Mouse (Mus musculus): ENCODE measurements around the gene Zfp385a. TPM values are rescaled to one million over a fixed set of nuclear protein-coding genes. Genes with fewer than 3 reads are reported as not detected.

The Zfp385a gene
- total and polyA plus RNA-seq, 3 experiments = 1.2 to 59.9 (median 2.7) TPM

DNA sequence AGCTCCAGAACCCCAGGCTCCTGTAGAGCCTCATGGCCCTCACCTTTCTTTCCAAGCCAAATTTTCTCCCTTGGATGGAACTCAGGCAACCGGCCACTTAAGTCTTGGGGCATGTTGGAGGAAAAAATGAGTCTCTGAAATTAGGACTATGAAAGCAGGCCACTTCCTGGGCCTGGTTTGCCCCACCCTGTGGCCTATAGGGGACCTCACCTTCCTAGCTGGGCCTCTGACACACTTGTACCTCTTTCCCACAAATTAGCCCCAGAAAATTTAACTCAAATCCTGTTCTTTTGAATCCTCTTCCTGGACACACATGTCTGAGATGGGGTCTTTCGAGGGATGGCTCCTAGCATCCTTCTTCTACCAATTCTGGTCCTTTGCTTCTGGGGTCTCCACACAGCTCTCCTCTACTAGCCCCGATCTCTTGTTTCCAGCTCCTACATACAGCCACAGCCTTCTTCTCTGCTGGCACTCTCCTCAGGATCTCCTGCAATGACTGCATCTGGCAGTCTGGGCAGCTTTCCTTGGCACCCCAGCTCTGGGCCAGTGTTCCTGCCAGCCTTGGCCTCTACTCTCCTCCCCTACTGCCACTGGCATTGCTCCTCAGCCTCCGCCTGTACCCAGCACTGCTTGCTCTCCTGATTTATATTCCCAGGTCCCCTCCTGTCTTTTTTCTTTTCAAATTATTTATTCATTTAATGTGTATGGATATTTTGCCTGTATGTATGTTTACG is 20.1 kb upstream of the Zfp385a start:
- no peak overlapping the region for H3K4me2 ChIP-seq (ENCODE audit: insufficient read depth, low read depth, poor library complexity, severe bottlenecking)
- no peaks in the 10 kb centered on the region for H3K27me3 ChIP-seq (replicated peaks)
- TF ChIP-seq EP300 (IDR thresholded peaks at IDR 0.05; ENCODE audit: low read length) = 0 out of 2 replicates have a peak, but pooled peaks have one; percentile 11
- peak; percentile 24; the same call in 1 of the 2 replicates for TF ChIP-seq ELF1 (IDR thresholded peaks at IDR 0.05; ENCODE audit: low read depth, low read length)
- 0 out of 2 replicates have a peak, but pooled peaks have one; percentile 17 for TF ChIP-seq JUND (conservative IDR thresholded peaks at IDR 0.05; ENCODE audit: low read depth, low read length)
- no peak for TF ChIP-seq CHD1 (IDR thresholded peaks at IDR 0.05; ENCODE audit: low read depth, low read length)
- H3K4me1 ChIP-seq (ENCODE audit: control insufficient read depth in 1 of 2, insufficient read depth in 2 of 2) = peaks cover 32 to 78% of the 10 kb centered on the region in 2 experiments
- no peak for DNase-seq (ENCODE audit: extremely low read depth)
- in situ Hi-C loops (cut with MboI; ENCODE audit: low pct_ligation_motif_present, low pct_unique_long_range_greater_than_20kb, low sequenced_read_pairs) = no loop called here
- no peaks in the 10 kb centered on the region for H3K79me2 ChIP-seq (replicated peaks; ENCODE audit: control insufficient read depth, extremely low read depth, insufficient read depth, poor library complexity, severe bottlenecking)
- H3K4me3 ChIP-seq (replicated peaks in 1 of 3; ENCODE audit: low read depth in 2 of 3, low read length in 2 of 3, poor library complexity in 1 of 3) = no peak overlapping the region
- dilution Hi-C loops (cut with MboI; ENCODE audit: extremely low pct_ligation_motif_present, extremely low pct_unique_long_range_greater_than_20kb, low sequenced_read_pairs) = no loop called here
- H3K9me3 ChIP-seq (replicated peaks; ENCODE audit: low read length) = no peaks in the 10 kb centered on the region
- no peak overlapping the region for H3K27ac ChIP-seq (ENCODE audit: insufficient read depth, low read depth)
- no peak overlapping the region for H3K9ac ChIP-seq (ENCODE audit: insufficient read depth, low read depth)
- H3K36me3 ChIP-seq (replicated peaks in 1 of 2; ENCODE audit: control insufficient read depth in 1 of 2, insufficient read depth in 1 of 2, low read length in 1 of 2) = no peaks in the 10 kb centered on the region

DNA sequence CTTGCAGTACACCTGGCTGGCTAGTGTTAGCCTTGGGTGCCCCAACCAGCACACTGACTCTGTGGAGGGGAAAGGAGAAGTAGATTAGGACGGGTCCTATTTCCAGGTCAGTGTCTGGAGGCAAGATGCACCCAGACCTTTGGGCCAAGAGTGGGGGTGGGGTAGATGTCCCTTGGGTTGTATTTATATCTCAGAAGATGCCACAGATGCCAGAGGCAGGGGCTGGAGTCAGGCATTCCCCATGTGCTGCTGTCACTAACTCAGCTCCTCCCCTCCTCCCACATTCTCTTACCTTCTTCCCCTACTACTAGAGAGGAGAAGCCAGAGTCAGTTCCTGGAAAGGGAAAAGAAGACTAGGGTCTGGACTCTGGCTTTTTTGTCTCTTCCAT is 19.2 kb upstream of the Zfp385a start:
- dilution Hi-C loops (cut with MboI; ENCODE audit: extremely low pct_ligation_motif_present, extremely low pct_unique_long_range_greater_than_20kb, low sequenced_read_pairs) = no loop called here
- H3K4me3 ChIP-seq (replicated peaks in 1 of 3; ENCODE audit: low read depth in 2 of 3, low read length in 2 of 3, poor library complexity in 1 of 3) = no peak overlapping the region
- H3K79me2 ChIP-seq (replicated peaks; ENCODE audit: control insufficient read depth, extremely low read depth, insufficient read depth, poor library complexity, severe bottlenecking) = no peaks in the 10 kb centered on the region
- H3K27ac ChIP-seq (ENCODE audit: insufficient read depth, low read depth) = no peak overlapping the region
- in situ Hi-C loops (cut with MboI; ENCODE audit: low pct_ligation_motif_present, low pct_unique_long_range_greater_than_20kb, low sequenced_read_pairs) = no loop called here
- H3K36me3 ChIP-seq (replicated peaks in 1 of 2; ENCODE audit: control insufficient read depth in 1 of 2, insufficient read depth in 1 of 2, low read length in 1 of 2) = no peaks in the 10 kb centered on the region
- H3K27me3 ChIP-seq (replicated peaks) = no peaks in the 10 kb centered on the region
- H3K9ac ChIP-seq (ENCODE audit: insufficient read depth, low read depth) = no peak overlapping the region
- peaks cover 36 to 80% of the 10 kb centered on the region in 2 experiments for H3K4me1 ChIP-seq (ENCODE audit: control insufficient read depth in 1 of 2, insufficient read depth in 2 of 2)
- H3K9me3 ChIP-seq (replicated peaks; ENCODE audit: low read length) = no peaks in the 10 kb centered on the region
- no peak for DNase-seq (ENCODE audit: extremely low read depth)
- no peak overlapping the region for H3K4me2 ChIP-seq (ENCODE audit: insufficient read depth, low read depth, poor library complexity, severe bottlenecking)
- TF ChIP-seq EP300 (IDR thresholded peaks at IDR 0.05; ENCODE audit: low read length) = no peak
- no peak for TF ChIP-seq POLR2A (IDR thresholded peaks at IDR 0.05; ENCODE audit: low read depth, low read length)
- TF ChIP-seq ZKSCAN1 (IDR thresholded peaks at IDR 0.05; ENCODE audit: borderline replicate concordance, low read depth, low read length) = no peak
- no peak for TF ChIP-seq MAZ (IDR thresholded peaks at IDR 0.05; ENCODE audit: low read depth, low read length)
- no peak for TF ChIP-seq PAX5 (IDR thresholded peaks at IDR 0.05; ENCODE audit: low read length)
- no peak for TF ChIP-seq TBP (conservative IDR thresholded peaks at IDR 0.05; ENCODE audit: low read depth, low read length)
- TF ChIP-seq ZMIZ1 (IDR thresholded peaks at IDR 0.05; ENCODE audit: low read depth, low read length) = no peak
- no peak for TF ChIP-seq MEF2A (IDR thresholded peaks at IDR 0.05; ENCODE audit: borderline replicate concordance, low read depth, low read length)
- TF ChIP-seq TCF12 (IDR thresholded peaks at IDR 0.05; ENCODE audit: low read depth, low read length) = no peak
- no peak for TF ChIP-seq SMC3 (IDR thresholded peaks at IDR 0.05; ENCODE audit: low read depth, low read length)

All from CH12.LX (cell line).